Mouse (Mus musculus): ENCODE measurements around the gene Zfp654. TPM values are rescaled to one million over a fixed set of nuclear protein-coding genes. Genes with fewer than 3 reads are reported as not detected.

Zfp654 gene
- polyA plus RNA-seq, 1 experiment from 2014 or later = 8.9 TPM

DNA sequence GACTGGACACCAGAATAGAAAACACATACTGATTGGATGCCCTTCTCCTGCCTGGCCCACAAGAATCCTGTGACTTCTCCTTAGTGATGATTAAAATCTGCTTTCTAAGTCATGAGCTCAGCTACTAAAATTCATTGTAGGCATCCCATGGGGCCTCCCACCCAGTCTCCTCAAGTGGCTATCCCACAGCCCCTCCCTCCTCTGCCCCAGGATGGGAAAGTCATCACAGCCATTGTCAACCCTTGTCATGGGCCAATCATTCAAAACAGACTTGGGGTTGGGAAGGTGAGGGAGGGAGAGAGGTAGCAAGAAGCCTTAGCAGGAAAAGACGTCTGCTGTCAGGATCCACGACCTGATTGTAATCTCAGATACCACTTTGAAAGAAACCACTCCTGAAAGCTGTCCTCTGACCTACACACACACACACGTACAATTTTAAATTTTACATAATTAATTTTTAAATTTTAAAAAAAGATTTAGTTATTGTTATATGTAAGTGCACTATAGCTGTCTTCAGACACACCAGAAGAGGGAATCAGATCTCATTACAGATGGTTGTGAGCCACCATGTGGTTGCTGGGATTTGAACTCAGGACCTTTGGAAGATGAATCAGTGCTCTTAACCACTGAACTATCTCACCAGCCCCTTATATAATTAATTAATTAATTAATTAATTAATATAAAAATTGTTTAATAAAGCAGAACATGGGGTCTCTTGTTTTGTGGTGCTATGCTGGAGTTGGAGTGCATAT lies 97.3 kb downstream of the Zfp654 start:
- 62% methylated on average over 3 of the region's 3 CpGs for WGBS
- Histone ChIP-seq H3K9me3 (ENCODE audit: control insufficient read depth, low read length) (no peaks in the 10 kb centered on the region), H3K4me3 (ENCODE audit: low read depth, low read length) (no peak overlapping the region), H3K9ac (ENCODE audit: low read length) (no peak overlapping the region), H3K36me3 (ENCODE audit: control insufficient read depth, insufficient read depth, low read length) (no peaks in the 10 kb centered on the region), H3K27me3 (ENCODE audit: control insufficient read depth, insufficient read depth, low read length) (no peaks in the 10 kb centered on the region), H3K4me1 (replicated peaks; ENCODE audit: control insufficient read depth, insufficient read depth, low read length) (no peaks in the 10 kb centered on the region), H3K27ac (ENCODE audit: low read depth, low read length) (no peak overlapping the region), H3K4me2 (ENCODE audit: low read depth, low read length, severe bottlenecking) (no peak overlapping the region)
- ATAC-seq (replicated peaks; ENCODE audit: low FRiP score) (no peak; the same call in 1 of the 2 replicates), DNase-seq (ENCODE audit: low spot score) (no peak)

DNA sequence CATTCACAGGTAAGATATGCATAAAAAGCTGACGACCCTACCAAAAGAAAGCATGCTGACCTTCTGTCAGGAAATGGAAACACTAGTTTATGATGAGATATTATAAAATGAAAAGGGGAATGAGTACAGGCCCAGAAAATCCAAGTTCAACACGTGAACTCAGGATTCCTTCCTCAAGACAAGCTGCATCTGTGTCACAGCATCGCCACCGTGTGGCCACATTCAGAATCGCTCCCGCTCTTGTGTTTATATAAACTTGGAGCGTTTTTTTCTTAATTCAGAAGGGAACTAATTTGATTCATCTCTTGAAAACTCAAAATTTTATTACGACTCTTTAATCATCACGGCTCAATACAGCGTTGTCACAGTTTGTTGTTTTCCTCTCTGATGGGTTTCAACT lies 103.2 kb downstream of the Zfp654 start:
- H3K4me3 ChIP-seq (ENCODE audit: low read depth, low read length) = no peak overlapping the region
- H3K27ac ChIP-seq (ENCODE audit: low read depth, low read length) = no peak overlapping the region
- no peak overlapping the region for H3K4me2 ChIP-seq (ENCODE audit: low read depth, low read length, severe bottlenecking)
- WGBS = 9% methylated on average over 10 of the region's 10 CpGs
- DNase-seq (ENCODE audit: low spot score) = peak; percentile 87
- no peaks in the 10 kb centered on the region for H3K4me1 ChIP-seq (replicated peaks; ENCODE audit: control insufficient read depth, insufficient read depth, low read length)
- no peaks in the 10 kb centered on the region for H3K27me3 ChIP-seq (ENCODE audit: control insufficient read depth, insufficient read depth, low read length)
- peak; percentile 42 for ATAC-seq (replicated peaks; ENCODE audit: low FRiP score)
- H3K9ac ChIP-seq (ENCODE audit: low read length) = no peak overlapping the region
- no peaks in the 10 kb centered on the region for H3K36me3 ChIP-seq (ENCODE audit: control insufficient read depth, insufficient read depth, low read length)
- H3K9me3 ChIP-seq (ENCODE audit: control insufficient read depth, low read length) = no peaks in the 10 kb centered on the region

- Histone ChIP-seq H3K4me1 (replicated peaks; ENCODE audit: control insufficient read depth, insufficient read depth, low read length) (no peaks in the 10 kb centered on the region), H3K4me2 (ENCODE audit: low read depth, low read length, severe bottlenecking) (no peak overlapping the region), H3K9me3 (ENCODE audit: control insufficient read depth, low read length) (no peaks in the 10 kb centered on the region), H3K27ac (ENCODE audit: low read depth, low read length) (no peak overlapping the region), H3K27me3 (ENCODE audit: control insufficient read depth, insufficient read depth, low read length) (no peaks in the 10 kb centered on the region), H3K4me3 (ENCODE audit: low read depth, low read length) (no peak overlapping the region), H3K36me3 (ENCODE audit: control insufficient read depth, insufficient read depth, low read length) (no peaks in the 10 kb centered on the region), H3K9ac (ENCODE audit: low read length) (no peak overlapping the region)
- WGBS = 92% methylated on average over 4 of the region's 4 CpGs
- DNase-seq (ENCODE audit: low spot score) (no peak), ATAC-seq (replicated peaks; ENCODE audit: low FRiP score) (no peak)
Measured at GRCm38 (mm10) chr16:64745089-64745488, 106.4 kb downstream of the Zfp654 start.

DNA sequence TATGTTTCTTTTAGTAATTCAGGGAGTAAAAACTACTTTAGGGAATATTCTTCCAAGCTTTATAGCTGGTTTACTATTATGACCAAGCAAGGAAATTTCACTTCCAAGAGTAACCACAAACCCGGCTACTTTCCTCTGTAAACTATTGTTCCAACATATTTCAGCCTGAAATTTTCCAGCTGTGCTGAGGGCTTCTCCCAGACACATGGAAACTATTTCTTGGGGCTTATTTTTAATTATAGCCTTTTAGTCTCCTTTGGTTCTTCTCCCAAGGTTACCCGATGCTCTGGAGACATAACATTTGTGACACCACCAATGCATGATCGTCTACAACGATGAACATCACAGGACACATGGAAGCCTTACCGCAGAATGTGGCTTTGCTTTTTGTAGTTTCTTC lies 114.2 kb downstream of the Zfp654 start:
- H3K4me2 ChIP-seq (ENCODE audit: low read depth, low read length, severe bottlenecking) = no peak overlapping the region

More for the DNA sequence above, 114.2 kb downstream of the Zfp654 start:
- ATAC-seq (replicated peaks; ENCODE audit: low FRiP score) (no peak), DNase-seq (ENCODE audit: low spot score) (no peak)
- Histone ChIP-seq H3K36me3 (ENCODE audit: control insufficient read depth, insufficient read depth, low read length) (no peaks in the 10 kb centered on the region), H3K9me3 (ENCODE audit: control insufficient read depth, low read length) (no peaks in the 10 kb centered on the region), H3K4me3 (ENCODE audit: low read depth, low read length) (no peak overlapping the region), H3K27ac (ENCODE audit: low read depth, low read length) (no peak overlapping the region), H3K4me1 (replicated peaks; ENCODE audit: control insufficient read depth, insufficient read depth, low read length) (no peaks in the 10 kb centered on the region), H3K9ac (ENCODE audit: low read length) (no peak overlapping the region), H3K27me3 (ENCODE audit: control insufficient read depth, insufficient read depth, low read length) (no peaks in the 10 kb centered on the region)
- 87% methylated on average over 5 of the region's 5 CpGs for WGBS

Other genes starting within 250 kb of the Zfp654 start
- gene Csnka2ip, start 249.2 kb downstream of the Zfp654 start, polyA plus RNA-seq (2014; fragmentation: Nextera tagmentation; extraction: Ambion mirVana) = 0.16 TPM in 1 of 2 replicates, not detected in the other
- gene 4930453N24Rik, start 80.5 kb downstream of the Zfp654 start, polyA plus RNA-seq (2014; fragmentation: Nextera tagmentation; extraction: Ambion mirVana) = 28.9 and 33.0 TPM in 2 replicates
- 125 and 132 TPM in 2 replicates for gene Cggbp1, start 344 bp upstream of the Zfp654 start, polyA plus RNA-seq (2014; fragmentation: Nextera tagmentation; extraction: Ambion mirVana)

Data from forebrain, embryonic 11.5 days (tissue).